Mouse (Mus musculus): ENCODE measurements around the gene 4930412O13Rik.

4930412O13Rik gene

GRCm38 (mm10) chr2:9880271-9880670 is 781 bp upstream of the 4930412O13Rik start:
- no peak for DNase-seq (ENCODE audit: low read depth, low spot score)

- no peak for DNase-seq (ENCODE audit: low read depth, low spot score)
Measured at GRCm38 (mm10) chr2:9881611-9882023, 565 bp downstream of the 4930412O13Rik start.

GRCm38 (mm10) chr2:9882371-9882925 is 1.4 kb downstream of the 4930412O13Rik start:
- DNase-seq (ENCODE audit: low read depth, low spot score): no peak

GRCm38 (mm10) chr2:9882926-9883802 is 2.1 kb downstream of the 4930412O13Rik start:
- DNase-seq (ENCODE audit: low read depth, low spot score): no peak

- DNase-seq (ENCODE audit: low read depth, low spot score): no peak
Measured at GRCm38 (mm10) chr2:9883803-9884532, 2.9 kb downstream of the 4930412O13Rik start.

GRCm38 (mm10) chr2:9884533-9885216 is 3.6 kb downstream of the 4930412O13Rik start:
- DNase-seq (ENCODE audit: low read depth, low spot score): no peak

GRCm38 (mm10) chr2:9885217-9885770 is 4.2 kb downstream of the 4930412O13Rik start:
- no peak for DNase-seq (ENCODE audit: low read depth, low spot score)

- no peak for DNase-seq (ENCODE audit: low read depth, low spot score)
Measured at GRCm38 (mm10) chr2:9886031-9886430, 5.0 kb downstream of the 4930412O13Rik start.

GRCm38 (mm10) chr2:9886921-9887610 is 6.0 kb downstream of the 4930412O13Rik start:
- DNase-seq (ENCODE audit: low read depth, low spot score): no peak

- no peak for DNase-seq (ENCODE audit: low read depth, low spot score)
Measured at GRCm38 (mm10) chr2:9887636-9888035, 6.6 kb downstream of the 4930412O13Rik start.

GRCm38 (mm10) chr2:9888913-9889650 is 8.0 kb downstream of the 4930412O13Rik start, which contains the start of gene 9230102O04Rik:
TSS of gene 9230102O04Rik (minus strand) at chr2:9889540.
- DNase-seq (ENCODE audit: low read depth, low spot score): no peak

GRCm38 (mm10) chr2:9889651-9890183 is 8.7 kb downstream of the 4930412O13Rik start, which contains the start of gene Gata3:
TSS of gene Gata3 (minus strand) at chr2:9890034.
- no peak for DNase-seq (ENCODE audit: low read depth, low spot score)

- DNase-seq (ENCODE audit: low read depth, low spot score): no peak
Measured at GRCm38 (mm10) chr2:9890251-9890650, 9.2 kb downstream of the 4930412O13Rik start.

GRCm38 (mm10) chr2:9890906-9891305 is 9.9 kb downstream of the 4930412O13Rik start:
- no peak for DNase-seq (ENCODE audit: low read depth, low spot score)

- DNase-seq (ENCODE audit: low read depth, low spot score): no peak
Measured at GRCm38 (mm10) chr2:9892541-9892940, 11.5 kb downstream of the 4930412O13Rik start.

GRCm38 (mm10) chr2:9893272-9893953 is 12.4 kb downstream of the 4930412O13Rik start:
- no peak for DNase-seq (ENCODE audit: low read depth, low spot score)

- no peak for DNase-seq (ENCODE audit: low read depth, low spot score)
Measured at GRCm38 (mm10) chr2:9894836-9895593, 14.0 kb downstream of the 4930412O13Rik start.

- no peak for DNase-seq (ENCODE audit: low read depth, low spot score)
Measured at GRCm38 (mm10) chr2:9896097-9896770, 15.2 kb downstream of the 4930412O13Rik start.
